8 mouse cellular contexts compared by ENCODE assay signal in genomic region chr19:5388588-5389242, GRCm38 (mm10). TPM values are rescaled to one million over a fixed set of nuclear protein-coding genes. Genes with fewer than 3 reads are reported as not detected.
DNase-seq lines count a peak whose midpoint lies in the region; ATAC-seq and TF ChIP-seq lines count a peak whose summit lies in the region.

Sart1 (minus strand) TSS chr19:5388703.

- H3K9me3 ChIP-seq in E14TG2a.4 (ENCODE audit: low read length) = no peaks in the 10 kb centered on the region
- H3K9me3 ChIP-seq in forebrain, embryonic 12.5 days = no peaks in the 10 kb centered on the region
- no peaks in the 10 kb centered on the region for H3K9me3 ChIP-seq in heart, postnatal 0 days (replicated peaks; ENCODE audit: control insufficient read depth, low read length)
- H3K9me3 ChIP-seq in liver, embryonic 16.5 days (replicated peaks; ENCODE audit: control insufficient read depth, low read length) = no peaks in the 10 kb centered on the region
- H3K9me3 ChIP-seq in neural tube, embryonic 13.5 days = no peaks in the 10 kb centered on the region

- TF ChIP-seq EP300 in heart, postnatal 0 days (IDR thresholded peaks at IDR 0.05; ENCODE audit: low read depth) = no peak; the same call in 1 of the 2 replicates

- peaks cover 78% of the 10 kb centered on the region for H3K4me1 ChIP-seq in E14TG2a.4 (replicated peaks; ENCODE audit: low read depth, low read length)
- peaks cover 34% of the 10 kb centered on the region for H3K4me1 ChIP-seq in forebrain, embryonic 12.5 days
- H3K4me1 ChIP-seq in heart, postnatal 0 days (ENCODE audit: control insufficient read depth, insufficient read depth) = peaks cover 25% of the 10 kb centered on the region
- H3K4me1 ChIP-seq in liver, embryonic 16.5 days (ENCODE audit: control insufficient read depth, low read depth, low read length) = peaks cover 31% of the 10 kb centered on the region
- peaks cover 37% of the 10 kb centered on the region for H3K4me1 ChIP-seq in neural tube, embryonic 13.5 days (replicated peaks)
- peaks cover 10% of the 10 kb centered on the region for H3K4me1 ChIP-seq in testis, adult 2 months (ENCODE audit: control insufficient read depth, insufficient read depth, low read length)

- peak; percentile 93 for TF ChIP-seq POLR2A in testis, adult 2 months (IDR thresholded peaks at IDR 0.05; ENCODE audit: control insufficient read depth, low read depth, low read length)

- WGBS in forebrain, embryonic 12.5 days = 2% methylated on average over 43 of the region's 43 CpGs
- 1% methylated on average over 41 of the region's 43 CpGs for WGBS in heart, postnatal 0 days
- WGBS in liver, embryonic 16.5 days (ENCODE audit: insufficient replicate concordance) = under 1% methylated on average over 43 of the region's 43 CpGs
- WGBS in neural tube, embryonic 13.5 days = 2% methylated on average over 43 of the region's 43 CpGs

- no peaks in the 10 kb centered on the region for H3K27me3 ChIP-seq in E14TG2a.4 (ENCODE audit: insufficient read depth, low read length)
- no peaks in the 10 kb centered on the region for H3K27me3 ChIP-seq in forebrain, embryonic 12.5 days
- no peaks in the 10 kb centered on the region for H3K27me3 ChIP-seq in heart, postnatal 0 days (ENCODE audit: control insufficient read depth, insufficient read depth, low read length)
- H3K27me3 ChIP-seq in liver, embryonic 16.5 days (ENCODE audit: control insufficient read depth, insufficient read depth, low read depth, low read length) = no peaks in the 10 kb centered on the region
- no peaks in the 10 kb centered on the region for H3K27me3 ChIP-seq in neural tube, embryonic 13.5 days
- no peaks in the 10 kb centered on the region for H3K27me3 ChIP-seq in testis, adult 2 months (ENCODE audit: control insufficient read depth, insufficient read depth, low read length)

- peak; percentile 93 for ATAC-seq in forebrain, embryonic 12.5 days (ENCODE audit: low FRiP score)
- ATAC-seq in heart, postnatal 0 days (ENCODE audit: insufficient read depth, low read depth) = peak; percentile 95
- ATAC-seq in liver, embryonic 16.5 days (ENCODE audit: low read depth) = peak; percentile 96
- peak; percentile 99 for ATAC-seq in neural tube, embryonic 13.5 days (ENCODE audit: low read depth)

- peak; percentile 92 for DNase-seq in c-Kit-positive CD71-positive TER-119-positive erythroid progenitor cells, embryonic 14.5 days (ENCODE audit: low spot score)
- peak; percentile 99 for DNase-seq in heart, postnatal 0 days (ENCODE audit: low spot score)
- DNase-seq in kidney, postnatal 4 days = peak; percentile 96 to 98

- H3K4me3 ChIP-seq in E14TG2a.4 (replicated peaks; ENCODE audit: low read length) = peak within 1 kb of the TSS; percentile 98
- H3K4me3 ChIP-seq in forebrain, embryonic 12.5 days (replicated peaks) = peak within 1 kb of the TSS; percentile 100
- peak within 1 kb of the TSS; percentile 93 for H3K4me3 ChIP-seq in heart, postnatal 0 days (ENCODE audit: low read depth, low read length)
- H3K4me3 ChIP-seq in liver, embryonic 16.5 days (ENCODE audit: low read depth, low read length) = peak within 1 kb of the TSS; percentile 99
- peak within 1 kb of the TSS; percentile 98 for H3K4me3 ChIP-seq in neural tube, embryonic 13.5 days
- peak within 1 kb of the TSS; percentile 86 for H3K4me3 ChIP-seq in testis, adult 2 months (ENCODE audit: control insufficient read depth, low read depth, low read length)

- H3K27ac ChIP-seq in forebrain, embryonic 12.5 days = peak within 1 kb of the TSS; percentile 88
- H3K27ac ChIP-seq in heart, postnatal 0 days (ENCODE audit: low read depth) = peak within 1 kb of the TSS; percentile 88
- H3K27ac ChIP-seq in liver, embryonic 16.5 days (ENCODE audit: low read length) = peak within 1 kb of the TSS; percentile 91
- peak within 1 kb of the TSS; percentile 87 for H3K27ac ChIP-seq in neural tube, embryonic 13.5 days (replicated peaks)
- peak within 1 kb of the TSS; percentile 92 for H3K27ac ChIP-seq in testis, adult 2 months (ENCODE audit: control insufficient read depth, insufficient read depth, low read depth, low read length)

- H3K9ac ChIP-seq in forebrain, embryonic 12.5 days = peak within 1 kb of the TSS; percentile 95
- peak within 1 kb of the TSS; percentile 91 for H3K9ac ChIP-seq in heart, postnatal 0 days (replicated peaks; ENCODE audit: low read depth, low read length)
- H3K9ac ChIP-seq in liver, embryonic 16.5 days (ENCODE audit: low read depth, low read length) = peak within 1 kb of the TSS; percentile 93
- peak within 1 kb of the TSS; percentile 95 for H3K9ac ChIP-seq in neural tube, embryonic 13.5 days

- TF ChIP-seq CTCF in E14TG2a.4 (conservative IDR thresholded peaks at IDR 0.05; ENCODE audit: low read length) = no peak
- TF ChIP-seq CTCF in heart, postnatal 0 days (IDR thresholded peaks at IDR 0.05; ENCODE audit: low read depth) = no peak
- no peak for TF ChIP-seq CTCF in testis, adult 2 months (IDR thresholded peaks at IDR 0.05; ENCODE audit: control insufficient read depth, insufficient read depth, insufficient replicate concordance, low read depth, low read length)

- peak within 1 kb of the TSS; percentile 84 for H3K4me2 ChIP-seq in forebrain, embryonic 12.5 days
- H3K4me2 ChIP-seq in heart, postnatal 0 days (ENCODE audit: low read depth, low read length) = peak within 1 kb of the TSS; percentile 85
- H3K4me2 ChIP-seq in liver, embryonic 16.5 days (ENCODE audit: low read depth, low read length) = peak within 1 kb of the TSS; percentile 97
- H3K4me2 ChIP-seq in neural tube, embryonic 13.5 days = peak within 1 kb of the TSS; percentile 98

- H3K36me3 ChIP-seq in E14TG2a.4 (ENCODE audit: insufficient read depth, low read length) = peaks cover 56% of the 10 kb centered on the region
- peaks cover 25% of the 10 kb centered on the region for H3K36me3 ChIP-seq in forebrain, embryonic 12.5 days (replicated peaks)
- H3K36me3 ChIP-seq in heart, postnatal 0 days (replicated peaks; ENCODE audit: control insufficient read depth, insufficient read depth, low read length) = peaks cover 20% of the 10 kb centered on the region
- peaks cover 15% of the 10 kb centered on the region for H3K36me3 ChIP-seq in liver, embryonic 16.5 days (ENCODE audit: control insufficient read depth, insufficient read depth)
- H3K36me3 ChIP-seq in neural tube, embryonic 13.5 days = peaks cover 25% of the 10 kb centered on the region
- peaks cover 1% of the 10 kb centered on the region; the same call in 1 of the 2 replicates for H3K36me3 ChIP-seq in testis, adult 2 months (ENCODE audit: control insufficient read depth, insufficient read depth, low read length)

RNA-seq across cellular contexts. Expression of gene Sart1, which starts in this region (rescaled TPM):
- polyA plus RNA-seq in forebrain, embryonic 12.5 days (2016; fragmentation: Nextera tagmentation; extraction: Ambion mirVana) = 113 and 125 TPM in 2 replicates
- total RNA-seq in heart, postnatal 0 days (2014; rRNA removed; ENCODE audit: low replicate concordance) = 4.4 and 39.0 TPM in 2 replicates
- polyA plus RNA-seq in heart, postnatal 0 days (2015; fragmentation: Nextera tagmentation; extraction: Ambion mirVana) = 26.4 and 26.9 TPM in 2 replicates
- polyA plus RNA-seq in liver, embryonic 16.5 days (2015; fragmentation: Nextera tagmentation; extraction: Ambion mirVana) = 23.8 and 25.8 TPM in 2 replicates
- 72.2 and 74.8 TPM in 2 replicates for polyA plus RNA-seq in neural tube, embryonic 13.5 days (2015; fragmentation: Nextera tagmentation; extraction: Ambion mirVana)
- polyA plus RNA-seq in testis, adult 2 months (2012; rRNA removed) = 27.4 and 32.8 TPM in 2 replicates

Comparison
In these comparisons a context has a peak if more than half of its experiments do, and no peak if none do; other contexts are left out.
1. Peak in every context shown above with its lines: DNase-seq, ATAC-seq, H3K4me3 ChIP-seq and H3K27ac ChIP-seq.